Mouse (Mus musculus) thymus, adult 2 months (tissue): Measurements from ENCODE around the gene Nos1ap.

Source experiments
- CTCF ChIP-seq: fragments of 200-500 bp; IDR thresholded peaks from 2 replicates; pipeline ENCODE4 v1.5.1; 2012; ENCODE audit warnings: mild to moderate bottlenecking, control low read depth, low read length, moderate library complexity, borderline replicate concordance; ENCODE audit not compliant: control insufficient read depth, poor library complexity, insufficient read depth; ENCODE audit errors: extremely low read depth
- POLR2A ChIP-seq: fragments of 200-500 bp; IDR thresholded peaks from 2 replicates; pipeline ENCODE4 v1.6.1; 2012; ENCODE audit warnings: mild to moderate bottlenecking, low read length, control low read depth, moderate library complexity; ENCODE audit not compliant: control insufficient read depth, poor library complexity, insufficient read depth; ENCODE audit errors: extremely low read depth

GRCm38 (mm10) chr1:170398866-170399265, 190.8 kb downstream of the Nos1ap start:
- TF ChIP-seq POLR2A: no peak
- no peak for TF ChIP-seq CTCF
